Mouse (Mus musculus) CD4-positive, CD25-positive, alpha-beta regulatory T cell, adult 4 months (primary cell): ENCODE data around the gene Shq1. TPM values are rescaled to one million over a fixed set of nuclear protein-coding genes. Genes with fewer than 3 reads are reported as not detected.

Experiments
- ATAC-seq: one replicate; pipeline ENCODE4 v1.8.0; 2017
- polyA plus RNA-seq, 2 experiments: library from polyadenylated mRNA; unstranded; fragments of 100-300 nt; shearing (Covaris generic); gene quantifications; one replicate each; pipeline ENCODE4 v1.2.1; 2017

Gene Shq1
- polyA plus RNA-seq, 2 experiments from 2014 or later: 10.0 to 11.7 TPM

GRCm38 (mm10) chr6:100593857-100594256 lies 77.1 kb downstream of the Shq1 start:
- no peak for ATAC-seq

- ATAC-seq: no peak
These were observed 78.0 kb downstream of the Shq1 start for GRCm38 (mm10) chr6:100592991-100593390.

GRCm38 (mm10) chr6:100590602-100591001 lies 80.4 kb downstream of the Shq1 start:
- ATAC-seq: no peak

- no peak for ATAC-seq
These were observed 82.1 kb downstream of the Shq1 start for GRCm38 (mm10) chr6:100588876-100589275.

GRCm38 (mm10) chr6:100586758-100587157 lies 84.2 kb downstream of the Shq1 start:
- no peak for ATAC-seq

- ATAC-seq: no peak
These were observed 89.0 kb downstream of the Shq1 start for GRCm38 (mm10) chr6:100581951-100582350.

GRCm38 (mm10) chr6:100581056-100581455 lies 89.9 kb downstream of the Shq1 start:
- ATAC-seq: no peak

- ATAC-seq: no peak
These were observed 93.4 kb downstream of the Shq1 start for GRCm38 (mm10) chr6:100577590-100577989.

- peak; percentile 29 for ATAC-seq
These were observed 94.8 kb downstream of the Shq1 start for GRCm38 (mm10) chr6:100576171-100576570.

- ATAC-seq: no peak
These were observed 104.2 kb downstream of the Shq1 start for GRCm38 (mm10) chr6:100566774-100567173.

GRCm38 (mm10) chr6:100564516-100564915 lies 106.4 kb downstream of the Shq1 start:
- no peak for ATAC-seq

- ATAC-seq: peak; percentile 58
These were observed 107.2 kb downstream of the Shq1 start for GRCm38 (mm10) chr6:100563552-100564341.

GRCm38 (mm10) chr6:100562719-100563551 lies 108.0 kb downstream of the Shq1 start:
- no peak for ATAC-seq

GRCm38 (mm10) chr6:100558057-100558456 lies 112.9 kb downstream of the Shq1 start:
- no peak for ATAC-seq

GRCm38 (mm10) chr6:100542154-100542997 lies 128.6 kb downstream of the Shq1 start:
- no peak for ATAC-seq

- no peak for ATAC-seq
These were observed 131.3 kb downstream of the Shq1 start for GRCm38 (mm10) chr6:100539698-100540097.

- no peak for ATAC-seq
These were observed 132.4 kb downstream of the Shq1 start for GRCm38 (mm10) chr6:100538570-100538969.

- ATAC-seq: no peak
These were observed 133.0 kb downstream of the Shq1 start for GRCm38 (mm10) chr6:100537987-100538386.

GRCm38 (mm10) chr6:100537042-100537441 lies 133.9 kb downstream of the Shq1 start:
- ATAC-seq: no peak

GRCm38 (mm10) chr6:100533364-100533763 lies 137.6 kb downstream of the Shq1 start:
- no peak for ATAC-seq

- no peak for ATAC-seq
These were observed 138.6 kb downstream of the Shq1 start for GRCm38 (mm10) chr6:100532326-100532725.

- no peak for ATAC-seq
These were observed 141.3 kb downstream of the Shq1 start for GRCm38 (mm10) chr6:100529673-100530072.

GRCm38 (mm10) chr6:100528556-100528955 lies 142.4 kb downstream of the Shq1 start:
- ATAC-seq: no peak
